Mouse (Mus musculus) midbrain, embryonic 11.5 days (tissue): ENCODE results near the gene Ugt1a10. TPM values are rescaled to one million over a fixed set of nuclear protein-coding genes. Genes with fewer than 3 reads are reported as not detected.
A peak's percentile ranks its signal among the peaks of the same experiment; 100 is the strongest.

Experiments used
- ATAC-seq: fragments of 200-750 bp; cut with Nextera tagmentation; 2 replicates; pipeline ENCODE4 v1.8.0; 2017; ENCODE audit warnings: moderate TSS enrichment, moderate library complexity; ENCODE audit not compliant: low FRiP score
- DNase-seq: peaks from one replicate; pipeline ENCODE4 v3.0.0; 2015; ENCODE audit warnings: low spot score; ENCODE audit errors: missing footprints
- H3K27ac ChIP-seq: fragments of 300-500 bp; sonication (generic); 2 replicates; pipeline ENCODE4 v1.5.1; 2014; ENCODE audit warnings: low read depth, low read length
- H3K27me3 ChIP-seq: fragments of 300-500 bp; sonication (generic); 2 replicates; pipeline ENCODE4 v1.6.1; 2014; ENCODE audit warnings: mild to moderate bottlenecking, low read length, moderate library complexity, mixed read lengths; ENCODE audit not compliant: control insufficient read depth, insufficient read depth
- H3K36me3 ChIP-seq: fragments of 300-500 bp; sonication (generic); 2 replicates; pipeline ENCODE4 v1.6.1; 2014; ENCODE audit warnings: mild to moderate bottlenecking, low read length, moderate library complexity, mixed read lengths; ENCODE audit not compliant: control insufficient read depth, insufficient read depth
- H3K4me1 ChIP-seq: fragments of 300-500 bp; sonication (generic); 2 replicates; pipeline ENCODE4 v1.6.1; 2014; ENCODE audit warnings: low read length; ENCODE audit not compliant: control insufficient read depth, insufficient read depth
- H3K4me2 ChIP-seq: fragments of 300-500 bp; sonication (generic); 2 replicates; pipeline ENCODE4 v1.6.1; 2014; ENCODE audit warnings: mild to moderate bottlenecking, moderate library complexity
- H3K4me3 ChIP-seq: fragments of 300-500 bp; sonication (generic); 2 replicates; pipeline ENCODE4 v1.5.1; 2014; ENCODE audit warnings: low read depth, low read length
- H3K9ac ChIP-seq: fragments of 300-500 bp; sonication (generic); 2 replicates; pipeline ENCODE4 v1.6.1; 2014; ENCODE audit warnings: low read length
- H3K9me3 ChIP-seq: fragments of 300-500 bp; sonication (generic); 2 replicates; pipeline ENCODE4 v1.6.1; 2016; ENCODE audit warnings: low read length; ENCODE audit not compliant: control insufficient read depth
- WGBS: fragments of 180-500 bp; shearing (Covaris S2); extraction: QIAGEN DNeasy Blood & Tissue Kit; methylation state at CpG from one replicate; pipeline ENCODE4 v1.1.7; 2014; 5-methylcytosine and 5-hydroxymethylcytosine counted together
- polyA plus RNA-seq: library from polyadenylated mRNA; unstranded; fragments of >200 nt; fragmentation: Nextera tagmentation; extraction: Ambion mirVana; gene quantifications from 2 replicates; pipeline ENCODE4 v1.2.1, GENCODE M21; 2014

Ugt1a10 gene
- polyA plus RNA-seq, 1 experiment from 2014 or later = not detected

- ATAC-seq = no peak
- Histone ChIP-seq H3K36me3 (no peaks in the 10 kb centered on the region), H3K27ac (no peak overlapping the region)
Observed at GRCm38 (mm10) chr1:88234248-88234610, 179.0 kb downstream of the Ugt1a10 start.

GRCm38 (mm10) chr1:88234646-88235045 lies 179.5 kb downstream of the Ugt1a10 start:
- no peaks in the 10 kb centered on the region for H3K36me3 ChIP-seq
- no peak overlapping the region for H3K4me2 ChIP-seq
- no peak overlapping the region for H3K27ac ChIP-seq
- H3K9me3 ChIP-seq = peaks cover 97% of the 10 kb centered on the region
- ATAC-seq (no peak), DNase-seq (no peak)
- no peaks in the 10 kb centered on the region for H3K4me1 ChIP-seq
- H3K4me3 ChIP-seq = no peak overlapping the region
- WGBS = 38% methylated on average over 5 of the region's 5 CpGs
- no peaks in the 10 kb centered on the region for H3K27me3 ChIP-seq
- no peak overlapping the region for H3K9ac ChIP-seq

More at GRCm38 (mm10) chr1:88234248-88234610, 179.0 kb downstream of the Ugt1a10 start:
- no peaks in the 10 kb centered on the region for H3K27me3 ChIP-seq
- no peak for DNase-seq
- no peak overlapping the region for H3K9ac ChIP-seq
- H3K4me2 ChIP-seq = no peak overlapping the region
- WGBS = 64% methylated on average over 4 of the region's 4 CpGs
- no peak overlapping the region for H3K4me3 ChIP-seq
- peaks cover 97% of the 10 kb centered on the region for H3K9me3 ChIP-seq
- H3K4me1 ChIP-seq = no peaks in the 10 kb centered on the region

GRCm38 (mm10) chr1:88235046-88235893 lies 180.1 kb downstream of the Ugt1a10 start:
- H3K4me1 ChIP-seq = no peaks in the 10 kb centered on the region
- no peaks in the 10 kb centered on the region for H3K36me3 ChIP-seq
- WGBS = 64% methylated on average over 11 of the region's 11 CpGs
- H3K27ac ChIP-seq = no peak overlapping the region
- DNase-seq (no peak), ATAC-seq (peak; percentile 3; the same call in 1 of the 2 replicates)
- no peak overlapping the region for H3K4me2 ChIP-seq
- peaks cover 97% of the 10 kb centered on the region for H3K9me3 ChIP-seq
- H3K27me3 ChIP-seq = no peaks in the 10 kb centered on the region
- no peak overlapping the region for H3K9ac ChIP-seq
- H3K4me3 ChIP-seq = no peak overlapping the region

GRCm38 (mm10) chr1:88235894-88236415 lies 180.8 kb downstream of the Ugt1a10 start:
- Histone ChIP-seq H3K4me2 (no peak overlapping the region), H3K27ac (no peak overlapping the region), H3K9me3 (peaks cover 97% of the 10 kb centered on the region), H3K36me3 (0 out of 2 replicates have a peak, but pooled peaks cover 2% of the 10 kb centered on the region), H3K4me1 (no peaks in the 10 kb centered on the region), H3K27me3 (no peaks in the 10 kb centered on the region), H3K9ac (no peak overlapping the region), H3K4me3 (no peak overlapping the region)
- DNase-seq (no peak), ATAC-seq (no peak)
- 64% methylated on average over 4 of the region's 4 CpGs for WGBS

GRCm38 (mm10) chr1:88237311-88237710 lies 182.1 kb downstream of the Ugt1a10 start:
- H3K27me3 ChIP-seq = no peaks in the 10 kb centered on the region
- no peak for ATAC-seq
- no peak for DNase-seq
- 80% methylated on average over 5 of the region's 5 CpGs for WGBS
- no peak overlapping the region for H3K9ac ChIP-seq
- peaks cover 92% of the 10 kb centered on the region for H3K9me3 ChIP-seq
- 0 out of 2 replicates have a peak, but pooled peaks cover 2% of the 10 kb centered on the region for H3K36me3 ChIP-seq
- H3K27ac ChIP-seq = no peak overlapping the region
- H3K4me3 ChIP-seq = no peak overlapping the region
- no peak overlapping the region for H3K4me2 ChIP-seq
- H3K4me1 ChIP-seq = no peaks in the 10 kb centered on the region

- Histone ChIP-seq H3K27ac (no peak overlapping the region), H3K4me2 (no peak overlapping the region), H3K36me3 (0 out of 2 replicates have a peak, but pooled peaks cover 2% of the 10 kb centered on the region), H3K27me3 (no peaks in the 10 kb centered on the region), H3K9ac (no peak overlapping the region), H3K4me3 (no peak overlapping the region), H3K4me1 (no peaks in the 10 kb centered on the region), H3K9me3 (peaks cover 91% of the 10 kb centered on the region)
- WGBS = 78% methylated on average over 6 of the region's 6 CpGs
- ATAC-seq (no peak), DNase-seq (no peak)
Observed at GRCm38 (mm10) chr1:88238771-88239170, 183.6 kb downstream of the Ugt1a10 start.

- WGBS = 75% methylated on average over 5 of the region's 5 CpGs
- ATAC-seq (no peak), DNase-seq (no peak)
- Histone ChIP-seq H3K9me3 (peaks cover 91% of the 10 kb centered on the region), H3K9ac (no peak overlapping the region), H3K36me3 (0 out of 2 replicates have a peak, but pooled peaks cover 2% of the 10 kb centered on the region), H3K4me3 (no peak overlapping the region), H3K27me3 (no peaks in the 10 kb centered on the region), H3K27ac (no peak overlapping the region), H3K4me2 (no peak overlapping the region), H3K4me1 (no peaks in the 10 kb centered on the region)
Observed at GRCm38 (mm10) chr1:88240072-88240471, 184.9 kb downstream of the Ugt1a10 start.

- no peak overlapping the region for H3K4me3 ChIP-seq
- WGBS = 73% methylated on average over 4 of the region's 4 CpGs
- H3K4me1 ChIP-seq = no peaks in the 10 kb centered on the region
- DNase-seq (no peak), ATAC-seq (0 out of 2 replicates have a peak, but pooled peaks have one; percentile 1)
- peaks cover 91% of the 10 kb centered on the region for H3K9me3 ChIP-seq
- no peak overlapping the region for H3K9ac ChIP-seq
- H3K27ac ChIP-seq = no peak overlapping the region
- H3K4me2 ChIP-seq = no peak overlapping the region
- H3K36me3 ChIP-seq = 0 out of 2 replicates have a peak, but pooled peaks cover 2% of the 10 kb centered on the region
- H3K27me3 ChIP-seq = no peaks in the 10 kb centered on the region
Observed at GRCm38 (mm10) chr1:88240579-88240978, 185.4 kb downstream of the Ugt1a10 start.

GRCm38 (mm10) chr1:88243861-88244260 lies 188.7 kb downstream of the Ugt1a10 start:
- 71% methylated on average over 5 of the region's 5 CpGs for whole genome bisulfite sequencing
- DNase-seq = no peak
- no peak overlapping the region for H3K4me3 ChIP-seq
- ATAC-seq = no peak
- H3K9me3 ChIP-seq = peaks cover 94% of the 10 kb centered on the region
- no peaks in the 10 kb centered on the region for H3K4me1 ChIP-seq
- H3K27ac ChIP-seq = no peak overlapping the region
- 0 out of 2 replicates have a peak, but pooled peaks cover 2% of the 10 kb centered on the region for H3K36me3 ChIP-seq
- no peaks in the 10 kb centered on the region for H3K27me3 ChIP-seq
- no peak overlapping the region for H3K9ac ChIP-seq
- no peak overlapping the region for H3K4me2 ChIP-seq
